Mouse (Mus musculus): ENCODE data around the gene Hes2. TPM values are rescaled to one million over a fixed set of nuclear protein-coding genes. Genes with fewer than 3 reads are reported as not detected.

Hes2 gene
- polyA plus RNA-seq, 1 experiment from 2014 or later, result 1.0 TPM

- Histone ChIP-seq H3K36me3 (ENCODE audit: control insufficient read depth, insufficient read depth, low read length) (no peaks in the 10 kb centered on the region), H3K4me1 (ENCODE audit: control insufficient read depth, insufficient read depth, low read length) (peaks cover 5% of the 10 kb centered on the region; the same call in 1 of the 2 replicates), H3K9ac (ENCODE audit: low read length) (no peak overlapping the region), H3K9me3 (ENCODE audit: control insufficient read depth, low read length) (no peaks in the 10 kb centered on the region), H3K4me2 (peak overlapping the region; percentile 55), H3K4me3 (ENCODE audit: low read depth, low read length) (peak overlapping the region; percentile 32), H3K27ac (ENCODE audit: low read depth, low read length) (no peak overlapping the region), H3K27me3 (ENCODE audit: control insufficient read depth, insufficient read depth, low read length) (peaks cover 25% of the 10 kb centered on the region)
- 3% methylated on average over 51 of the region's 51 CpGs for WGBS
- DNase-seq (ENCODE audit: low spot score, missing footprints) (peak; percentile 99), ATAC-seq (ENCODE audit: low FRiP score) (peak; percentile 82)
These were observed 20.0 kb upstream of the Hes2 start for GRCm38 (mm10) chr4:152138497-152139260.

- peak; percentile 94 for DNase-seq (ENCODE audit: low spot score, missing footprints)
- no peaks in the 10 kb centered on the region for H3K9me3 ChIP-seq (ENCODE audit: control insufficient read depth, low read length)
- 28% methylated on average over 6 of the region's 6 CpGs for WGBS
These were observed 18.2 kb upstream of the Hes2 start for GRCm38 (mm10) chr4:152140441-152140840.

DNA sequence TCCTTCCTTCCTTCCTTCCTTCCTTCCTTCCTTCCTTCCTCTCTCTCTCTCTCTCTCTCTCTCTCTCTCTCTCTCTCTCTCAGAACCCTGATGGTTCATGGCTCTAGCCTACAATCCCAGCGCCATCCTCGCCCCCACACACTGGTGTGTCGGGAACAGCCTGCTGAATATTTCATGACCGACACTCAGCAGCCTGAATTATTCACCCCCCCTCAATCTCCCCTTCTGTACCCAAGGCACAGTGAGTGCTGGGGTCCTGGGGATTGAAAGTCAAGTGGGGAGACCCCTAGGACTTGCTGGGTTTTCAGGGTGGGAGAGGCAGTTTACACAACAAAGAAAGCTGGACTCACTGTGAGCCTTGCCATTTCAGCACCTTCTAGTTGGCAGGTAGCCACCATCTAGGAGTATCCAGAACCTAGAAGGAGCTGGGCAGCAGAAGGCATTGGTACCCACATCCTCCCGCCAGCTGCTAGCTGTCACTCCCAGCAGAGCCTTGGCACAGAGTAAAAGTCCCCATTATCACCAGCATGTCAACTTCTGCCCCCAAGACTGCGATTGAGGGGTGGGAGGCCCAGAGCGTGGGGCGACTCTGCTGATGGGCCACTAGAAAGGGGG, 17.0 kb upstream of the Hes2 start:
- H3K27ac ChIP-seq (ENCODE audit: low read depth, low read length), result no peak overlapping the region
- peaks cover 16% of the 10 kb centered on the region for H3K27me3 ChIP-seq (ENCODE audit: control insufficient read depth, insufficient read depth, low read length)
- DNase-seq (ENCODE audit: low spot score, missing footprints) (no peak), ATAC-seq (ENCODE audit: low FRiP score) (no peak)
- WGBS, result 72% methylated on average over 8 of the region's 8 CpGs
- no peak overlapping the region for H3K4me2 ChIP-seq
- peaks cover 5% of the 10 kb centered on the region; the same call in 1 of the 2 replicates for H3K4me1 ChIP-seq (ENCODE audit: control insufficient read depth, insufficient read depth, low read length)
- H3K9me3 ChIP-seq (ENCODE audit: control insufficient read depth, low read length), result no peaks in the 10 kb centered on the region
- H3K4me3 ChIP-seq (ENCODE audit: low read depth, low read length), result no peak overlapping the region
- H3K36me3 ChIP-seq (ENCODE audit: control insufficient read depth, insufficient read depth, low read length), result no peaks in the 10 kb centered on the region
- H3K9ac ChIP-seq (ENCODE audit: low read length), result no peak overlapping the region

More at GRCm38 (mm10) chr4:152140441-152140840, 18.2 kb upstream of the Hes2 start:
- no peak overlapping the region for H3K9ac ChIP-seq (ENCODE audit: low read length)
- H3K4me1 ChIP-seq (ENCODE audit: control insufficient read depth, insufficient read depth, low read length), result peaks cover 5% of the 10 kb centered on the region; the same call in 1 of the 2 replicates
- ATAC-seq (ENCODE audit: low FRiP score), result no peak
- no peaks in the 10 kb centered on the region for H3K36me3 ChIP-seq (ENCODE audit: control insufficient read depth, insufficient read depth, low read length)
- no peak overlapping the region for H3K4me3 ChIP-seq (ENCODE audit: low read depth, low read length)
- H3K27ac ChIP-seq (ENCODE audit: low read depth, low read length), result no peak overlapping the region
- peaks cover 16% of the 10 kb centered on the region for H3K27me3 ChIP-seq (ENCODE audit: control insufficient read depth, insufficient read depth, low read length)
- H3K4me2 ChIP-seq, result no peak overlapping the region

- no peak for DNase-seq (ENCODE audit: low spot score, missing footprints)
- H3K27me3 ChIP-seq (ENCODE audit: control insufficient read depth, insufficient read depth, low read length), result peaks cover 13% of the 10 kb centered on the region
These were observed 15.0 kb upstream of the Hes2 start for GRCm38 (mm10) chr4:152143632-152144031.

GRCm38 (mm10) chr4:152145473-152145872, 13.2 kb upstream of the Hes2 start:
- no peak overlapping the region for H3K4me2 ChIP-seq
- no peak overlapping the region for H3K4me3 ChIP-seq (ENCODE audit: low read depth, low read length)
- ATAC-seq (ENCODE audit: low FRiP score) (no peak), DNase-seq (ENCODE audit: low spot score, missing footprints) (no peak)
- WGBS, result 73% methylated on average over 10 of the region's 10 CpGs
- H3K36me3 ChIP-seq (ENCODE audit: control insufficient read depth, insufficient read depth, low read length), result no peaks in the 10 kb centered on the region
- peaks cover 19% of the 10 kb centered on the region for H3K27me3 ChIP-seq (ENCODE audit: control insufficient read depth, insufficient read depth, low read length)
- H3K4me1 ChIP-seq (ENCODE audit: control insufficient read depth, insufficient read depth, low read length), result no peaks in the 10 kb centered on the region
- no peak overlapping the region for H3K9ac ChIP-seq (ENCODE audit: low read length)
- no peaks in the 10 kb centered on the region for H3K9me3 ChIP-seq (ENCODE audit: control insufficient read depth, low read length)
- H3K27ac ChIP-seq (ENCODE audit: low read depth, low read length), result no peak overlapping the region

More at GRCm38 (mm10) chr4:152143632-152144031, 15.0 kb upstream of the Hes2 start:
- Histone ChIP-seq H3K4me2 (no peak overlapping the region), H3K36me3 (ENCODE audit: control insufficient read depth, insufficient read depth, low read length) (no peaks in the 10 kb centered on the region), H3K27ac (ENCODE audit: low read depth, low read length) (no peak overlapping the region), H3K9me3 (ENCODE audit: control insufficient read depth, low read length) (no peaks in the 10 kb centered on the region), H3K4me1 (ENCODE audit: control insufficient read depth, insufficient read depth, low read length) (peaks cover 4% of the 10 kb centered on the region; the same call in 1 of the 2 replicates), H3K9ac (ENCODE audit: low read length) (no peak overlapping the region), H3K4me3 (ENCODE audit: low read depth, low read length) (no peak overlapping the region)
- WGBS, result 40% methylated on average over 1 of the region's 1 CpGs
- ATAC-seq (ENCODE audit: low FRiP score), result no peak

DNA sequence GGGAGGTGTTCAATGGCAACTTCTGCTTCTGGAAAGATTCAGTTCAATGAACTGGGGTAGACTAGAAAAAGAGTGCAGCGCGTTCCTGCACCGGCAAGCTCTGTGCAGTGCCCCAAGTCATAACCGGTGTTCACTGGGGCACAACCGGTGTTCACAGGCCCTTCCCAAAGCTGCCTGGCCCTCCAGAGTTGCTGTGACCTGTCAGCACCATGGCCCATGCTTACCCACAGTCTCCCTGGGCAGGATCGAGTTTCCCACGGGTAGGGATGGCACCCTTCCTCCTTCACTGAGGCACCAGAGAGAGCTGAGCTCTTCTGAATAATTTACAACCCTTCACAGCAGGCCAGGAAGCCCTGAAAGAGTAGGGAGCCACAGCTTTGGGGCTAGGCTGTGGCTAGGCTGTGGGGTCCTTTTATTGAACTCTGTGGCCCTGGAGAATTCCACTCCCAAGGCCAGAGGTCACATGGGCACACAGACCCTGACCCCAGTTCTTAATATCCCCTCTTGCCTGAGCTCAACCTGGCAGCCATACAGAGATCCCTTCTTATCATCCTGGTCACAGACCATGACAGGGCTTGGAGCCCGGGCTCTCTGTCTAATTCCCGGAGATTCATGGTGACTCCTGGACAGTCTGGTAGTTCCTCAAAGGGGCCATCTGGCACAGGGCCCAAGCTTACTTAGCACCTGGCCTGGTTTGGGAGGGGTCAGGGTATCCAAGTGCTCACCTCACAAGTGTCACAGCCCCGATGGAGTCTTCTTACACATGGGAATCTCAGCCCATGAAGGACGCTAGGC, 12.4 kb upstream of the Hes2 start:
- DNase-seq (ENCODE audit: low spot score, missing footprints) (no peak), ATAC-seq (ENCODE audit: low FRiP score) (no peak)
- peaks cover 27% of the 10 kb centered on the region for H3K27me3 ChIP-seq (ENCODE audit: control insufficient read depth, insufficient read depth, low read length)
- no peak overlapping the region for H3K4me2 ChIP-seq
- H3K4me1 ChIP-seq (ENCODE audit: control insufficient read depth, insufficient read depth, low read length), result no peaks in the 10 kb centered on the region
- no peak overlapping the region for H3K4me3 ChIP-seq (ENCODE audit: low read depth, low read length)
- WGBS, result 65% methylated on average over 11 of the region's 11 CpGs
- no peak overlapping the region for H3K27ac ChIP-seq (ENCODE audit: low read depth, low read length)
- H3K36me3 ChIP-seq (ENCODE audit: control insufficient read depth, insufficient read depth, low read length), result no peaks in the 10 kb centered on the region
- no peak overlapping the region for H3K9ac ChIP-seq (ENCODE audit: low read length)
- H3K9me3 ChIP-seq (ENCODE audit: control insufficient read depth, low read length), result no peaks in the 10 kb centered on the region

- Histone ChIP-seq H3K4me1 (ENCODE audit: control insufficient read depth, insufficient read depth, low read length) (peaks cover 7% of the 10 kb centered on the region; the same call in 1 of the 2 replicates), H3K9me3 (ENCODE audit: control insufficient read depth, low read length) (no peaks in the 10 kb centered on the region), H3K9ac (ENCODE audit: low read length) (no peak overlapping the region), H3K27me3 (ENCODE audit: control insufficient read depth, insufficient read depth, low read length) (peaks cover 48% of the 10 kb centered on the region), H3K36me3 (ENCODE audit: control insufficient read depth, insufficient read depth, low read length) (no peaks in the 10 kb centered on the region), H3K27ac (ENCODE audit: low read depth, low read length) (no peak overlapping the region), H3K4me3 (ENCODE audit: low read depth, low read length) (no peak overlapping the region), H3K4me2 (no peak overlapping the region)
- no peak for DNase-seq (ENCODE audit: low spot score, missing footprints)
- WGBS, result 82% methylated on average over 4 of the region's 4 CpGs
- no peak for ATAC-seq (ENCODE audit: low FRiP score)
These were observed 8.1 kb upstream of the Hes2 start for GRCm38 (mm10) chr4:152150546-152150945.

DNA sequence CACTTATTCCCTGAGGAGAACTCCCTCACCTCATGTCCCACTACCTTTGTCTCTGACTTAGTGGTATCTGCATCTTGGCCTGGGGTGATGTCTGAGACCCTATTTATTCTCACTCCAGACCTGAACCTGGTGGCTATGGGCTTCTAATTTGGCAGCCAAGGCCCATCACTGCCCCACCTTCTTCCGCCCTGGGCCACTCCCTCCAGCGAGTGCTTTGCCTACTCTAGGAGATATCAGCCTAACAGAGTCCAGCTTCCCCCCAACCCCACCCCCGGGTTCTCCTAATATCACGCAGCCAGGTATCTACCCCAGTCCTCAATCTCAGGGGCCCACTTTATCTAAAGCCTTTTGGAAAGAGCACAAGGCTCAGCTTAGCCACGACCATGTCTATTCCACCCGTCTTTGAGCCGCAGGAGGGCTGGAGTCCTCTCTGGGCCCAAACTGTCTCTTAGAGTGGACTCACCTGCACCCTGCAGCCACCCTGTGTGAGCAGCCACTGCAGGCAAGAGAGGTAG, 7.2 kb upstream of the Hes2 start:
- Histone ChIP-seq H3K9ac (ENCODE audit: low read length) (no peak overlapping the region), H3K4me2 (peak overlapping the region; percentile 53), H3K9me3 (ENCODE audit: control insufficient read depth, low read length) (no peaks in the 10 kb centered on the region), H3K36me3 (ENCODE audit: control insufficient read depth, insufficient read depth, low read length) (no peaks in the 10 kb centered on the region), H3K4me3 (ENCODE audit: low read depth, low read length) (peak overlapping the region; percentile 33), H3K4me1 (ENCODE audit: control insufficient read depth, insufficient read depth, low read length) (peaks cover 7% of the 10 kb centered on the region; the same call in 1 of the 2 replicates), H3K27me3 (ENCODE audit: control insufficient read depth, insufficient read depth, low read length) (peaks cover 48% of the 10 kb centered on the region), H3K27ac (ENCODE audit: low read depth, low read length) (no peak overlapping the region)
- 14% methylated on average over 7 of the region's 7 CpGs for whole genome bisulfite sequencing
- ATAC-seq (ENCODE audit: low FRiP score) (0 out of 2 replicates have a peak, but pooled peaks have one; percentile 3), DNase-seq (ENCODE audit: low spot score, missing footprints) (peak; percentile 88)

Measured in midbrain, embryonic 11.5 days (tissue).